Mouse (Mus musculus) neural tube, embryonic 14.5 days (tissue): ENCODE results near the gene Prpsap1. TPM values are rescaled to one million over a fixed set of nuclear protein-coding genes. Genes with fewer than 3 reads are reported as not detected.
"Not testable (repeated sequence)": the region's sequence is repeated elsewhere in the genome, so short reads cannot be mapped to it uniquely, and the experiment has no call there.

Experiments used
- ATAC-seq: fragments of 200-750 bp; cut with Nextera tagmentation; 2 replicates; pipeline ENCODE4 v1.8.0; 2017; ENCODE audit warnings: low read depth, mild to moderate bottlenecking, moderate TSS enrichment, moderate library complexity
- H3K27ac ChIP-seq: fragments of 300-500 bp; sonication (generic); 2 replicates; pipeline ENCODE4 v1.5.1; 2014; ENCODE audit warnings: low read depth, mild to moderate bottlenecking, control low read depth, low read length, moderate library complexity, mixed read lengths
- H3K27me3 ChIP-seq: fragments of 300-500 bp; sonication (generic); 2 replicates; pipeline ENCODE4 v1.6.1; 2014; ENCODE audit warnings: low read length; ENCODE audit not compliant: control insufficient read depth, insufficient read depth
- H3K36me3 ChIP-seq: fragments of 300-500 bp; sonication (generic); 2 replicates; pipeline ENCODE4 v1.6.1; 2014; ENCODE audit warnings: low read length, mixed read lengths; ENCODE audit not compliant: control insufficient read depth, insufficient read depth
- H3K4me1 ChIP-seq: fragments of 300-500 bp; sonication (generic); 2 replicates; pipeline ENCODE4 v1.6.1; 2014; ENCODE audit warnings: low read length; ENCODE audit not compliant: control insufficient read depth, insufficient read depth
- H3K4me2 ChIP-seq: fragments of 300-500 bp; sonication (generic); 2 replicates; pipeline ENCODE4 v1.6.1; 2014; ENCODE audit warnings: mild to moderate bottlenecking, low read depth, low read length, control low read depth
- H3K4me3 ChIP-seq: fragments of 300-500 bp; sonication (generic); 2 replicates; pipeline ENCODE4 v1.5.1; 2014; ENCODE audit warnings: low read depth, low read length, control low read depth, mixed read lengths
- H3K9ac ChIP-seq: fragments of 300-500 bp; sonication (generic); replicated peaks from 2 replicates; pipeline ENCODE4 v1.6.1; 2014; ENCODE audit warnings: low read depth, mild to moderate bottlenecking, control low read depth, low read length, mixed read lengths
- H3K9me3 ChIP-seq: fragments of 300-500 bp; sonication (generic); 2 replicates; pipeline ENCODE4 v1.6.1; 2016; ENCODE audit warnings: low read length; ENCODE audit not compliant: control insufficient read depth
- WGBS: fragments of 180-500 bp; shearing (Covaris S2); extraction: QIAGEN DNeasy Blood & Tissue Kit; methylation state at CpG from one replicate; pipeline ENCODE4 v1.1.7; 2014; 5-methylcytosine and 5-hydroxymethylcytosine counted together
- polyA plus RNA-seq: library from polyadenylated mRNA; unstranded; fragments of >200 nt; fragmentation: Nextera tagmentation; extraction: Ambion mirVana; gene quantifications from 2 replicates; pipeline ENCODE4 v1.2.1, GENCODE M21; 2014

The Prpsap1 gene
- polyA plus RNA-seq, 1 experiment from 2014 or later, result 171 TPM

DNA sequence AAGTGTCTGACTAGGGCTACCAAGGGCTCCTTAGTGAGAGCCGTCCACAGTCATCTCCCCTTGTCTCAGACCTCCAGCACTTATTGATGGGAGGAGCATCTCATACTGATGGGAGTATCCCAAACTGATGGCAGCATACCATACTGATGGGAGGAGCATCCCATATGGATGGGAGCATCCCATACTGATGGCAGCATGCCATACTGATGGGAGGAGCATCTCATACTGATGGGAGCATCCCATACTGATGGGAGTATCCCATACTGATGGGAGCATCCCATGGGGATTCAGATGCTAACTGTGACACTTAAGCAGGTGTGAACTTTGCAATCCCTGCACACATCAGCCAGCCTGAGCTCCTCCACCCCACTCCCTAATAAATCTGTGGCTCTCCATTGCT, 1.5 kb downstream of the Prpsap1 start:
- WGBS, result 77% methylated on average over 1 of the region's 1 CpGs

DNA sequence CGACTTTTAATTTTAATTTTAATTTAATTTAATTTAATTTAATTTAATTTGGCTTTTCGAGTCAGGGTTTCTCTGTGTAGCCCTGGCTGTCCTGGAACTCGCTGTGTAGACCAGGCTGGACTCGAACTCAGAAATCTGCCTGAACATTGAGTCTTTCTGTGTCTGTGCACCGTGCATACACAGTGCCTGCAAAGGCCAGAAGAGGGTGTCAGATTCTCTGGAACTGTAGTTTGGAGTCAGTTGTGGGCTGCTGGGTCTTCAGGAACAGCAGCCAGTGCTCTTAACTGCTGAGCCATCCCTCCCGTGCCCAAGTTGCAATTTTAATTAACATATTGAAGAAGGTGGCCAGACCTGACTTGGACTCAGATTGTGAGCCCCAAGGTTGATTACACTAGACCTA, 2.7 kb downstream of the Prpsap1 start:
- H3K4me2 ChIP-seq, result no peak overlapping the region

More for the DNA sequence above, 1.5 kb downstream of the Prpsap1 start:
- not testable (repeated sequence) for H3K27ac ChIP-seq, H3K4me2 ChIP-seq, ATAC-seq, H3K4me1 ChIP-seq, H3K27me3 ChIP-seq, H3K36me3 ChIP-seq, H3K9ac ChIP-seq, H3K4me3 ChIP-seq, H3K9me3 ChIP-seq

DNA sequence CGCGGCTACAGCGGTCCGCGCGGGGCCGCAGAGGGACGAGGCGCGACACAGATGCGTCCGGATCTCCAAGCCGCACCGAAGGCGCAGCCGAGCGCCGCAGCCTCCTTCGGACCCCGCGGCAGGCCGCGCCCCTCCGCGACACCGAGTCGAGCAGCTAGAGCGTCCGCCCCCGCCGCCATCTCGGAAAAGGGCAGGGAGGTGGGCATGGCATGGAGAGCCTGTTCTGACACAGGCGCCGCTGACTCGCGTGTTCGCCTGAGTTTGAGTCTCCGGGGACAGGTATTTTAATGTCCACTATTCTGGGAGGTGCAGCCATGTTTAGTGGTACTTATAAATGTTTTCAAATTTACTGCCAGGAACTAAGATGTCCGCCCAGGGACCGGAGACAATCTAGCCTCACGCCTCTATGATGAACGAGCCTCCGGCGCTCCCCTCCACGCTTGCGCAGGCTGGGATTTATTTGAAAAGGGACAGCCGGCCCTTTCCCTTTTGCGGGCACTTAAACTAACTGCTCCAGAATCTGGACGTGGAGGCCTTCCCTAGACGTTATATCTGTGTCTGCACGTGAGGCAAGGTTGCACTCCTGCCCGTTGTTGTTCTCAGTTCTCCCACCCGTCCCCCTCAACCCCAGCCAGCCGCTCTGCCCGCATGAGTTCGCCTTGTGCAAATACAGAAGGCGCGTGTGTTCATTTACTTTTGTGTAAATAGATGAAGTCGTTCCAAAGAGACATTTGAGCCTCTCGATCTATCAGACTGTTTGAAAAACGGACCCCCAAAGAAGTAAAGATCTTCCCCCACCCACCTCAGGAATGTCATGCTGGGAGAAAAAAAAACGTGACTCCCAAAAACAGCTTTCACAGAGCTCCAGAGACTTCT, 3.5 kb downstream of the Prpsap1 start:
- H3K9ac ChIP-seq, result peak overlapping the region; percentile 88
- no peaks in the 10 kb centered on the region for H3K9me3 ChIP-seq
- under 1% methylated on average over 44 of the region's 62 CpGs for WGBS
- H3K27me3 ChIP-seq, result no peaks in the 10 kb centered on the region; the same call in 1 of the 2 replicates
- H3K4me3 ChIP-seq, result peak overlapping the region; percentile 95
- peak overlapping the region; percentile 87 for H3K27ac ChIP-seq
- ATAC-seq, result peak; percentile 94
- peak overlapping the region; percentile 71 for H3K4me2 ChIP-seq
- H3K36me3 ChIP-seq, result peaks cover 7% of the 10 kb centered on the region
- H3K4me1 ChIP-seq, result peaks cover 7% of the 10 kb centered on the region; the same call in 1 of the 2 replicates

More for the DNA sequence above, 2.7 kb downstream of the Prpsap1 start:
- no peak overlapping the region for H3K9ac ChIP-seq
- H3K9me3 ChIP-seq, result no peaks in the 10 kb centered on the region
- no peak overlapping the region for H3K4me3 ChIP-seq
- peaks cover 7% of the 10 kb centered on the region; the same call in 1 of the 2 replicates for H3K4me1 ChIP-seq
- H3K36me3 ChIP-seq, result peaks cover 2% of the 10 kb centered on the region; the same call in 1 of the 2 replicates
- WGBS, result 69% methylated on average over 6 of the region's 6 CpGs
- no peaks in the 10 kb centered on the region; the same call in 1 of the 2 replicates for H3K27me3 ChIP-seq
- ATAC-seq, result no peak
- no peak overlapping the region for H3K27ac ChIP-seq

DNA sequence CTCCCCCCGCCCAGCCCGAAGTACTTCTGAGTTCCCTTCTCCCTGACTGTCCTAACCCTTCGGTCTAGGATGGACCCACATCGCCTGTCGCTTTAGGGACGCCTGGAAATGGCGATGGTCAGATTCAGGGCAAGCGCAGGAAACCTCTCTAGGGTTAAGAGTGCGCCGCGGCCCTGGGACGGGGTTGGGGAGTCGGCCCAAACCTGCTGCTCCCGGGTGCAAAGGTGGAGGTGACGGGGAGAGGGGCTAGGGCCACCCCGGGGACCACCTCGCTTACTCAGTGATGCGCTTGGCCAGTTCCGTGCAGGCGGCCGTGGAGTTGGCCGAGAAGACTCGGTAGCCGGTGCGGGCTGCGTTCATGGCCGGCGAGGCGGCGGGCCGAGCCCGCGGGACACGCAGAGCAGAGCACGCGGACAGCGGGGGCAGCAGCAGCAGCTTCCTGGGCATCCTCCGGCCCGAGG, 4.2 kb downstream of the Prpsap1 start:
- H3K4me1 ChIP-seq, result peaks cover 7% of the 10 kb centered on the region; the same call in 1 of the 2 replicates
- H3K9me3 ChIP-seq, result no peaks in the 10 kb centered on the region
- peaks cover 12% of the 10 kb centered on the region for H3K36me3 ChIP-seq
- H3K4me2 ChIP-seq, result peak overlapping the region; percentile 71
- WGBS, result under 1% methylated on average over 38 of the region's 39 CpGs
- H3K27me3 ChIP-seq, result no peaks in the 10 kb centered on the region; the same call in 1 of the 2 replicates
- peak overlapping the region; percentile 88 for H3K9ac ChIP-seq
- H3K27ac ChIP-seq, result peak overlapping the region; percentile 87
- ATAC-seq, result peak; percentile 64; the same call in 1 of the 2 replicates
- H3K4me3 ChIP-seq, result peak overlapping the region; percentile 95

DNA sequence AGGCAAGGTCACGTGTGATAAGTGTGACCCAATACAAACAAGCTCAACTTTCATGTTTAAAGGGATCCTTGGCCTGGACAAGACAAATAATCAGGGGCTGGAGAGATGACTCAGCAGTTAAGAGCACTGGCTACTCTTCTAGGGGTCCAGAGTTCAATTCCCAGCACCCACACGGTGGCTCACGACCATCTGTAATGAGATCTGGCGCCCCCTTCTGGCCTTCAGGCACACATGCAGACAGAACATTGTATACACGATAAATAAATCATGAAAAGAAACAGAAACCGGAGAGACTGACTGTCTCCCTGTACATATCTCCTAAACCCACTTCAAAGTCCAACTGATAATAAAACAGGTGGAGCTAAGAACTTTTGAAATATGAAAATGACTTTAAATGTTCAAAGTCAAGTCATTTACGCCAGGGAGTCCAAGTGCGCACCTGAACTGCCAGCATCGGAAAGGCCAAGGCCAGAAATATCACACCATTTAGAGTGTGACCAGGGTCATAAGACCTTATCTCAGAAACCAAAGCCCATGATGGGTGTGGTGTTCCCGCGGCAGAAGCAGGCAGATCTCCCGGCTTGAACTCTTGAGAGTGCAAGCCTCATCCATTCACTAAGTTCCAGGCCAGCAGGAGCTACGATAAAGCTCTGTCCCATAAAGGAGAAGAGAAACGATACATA, 5.2 kb downstream of the Prpsap1 start:
- WGBS, result 76% methylated on average over 14 of the region's 14 CpGs

DNA sequence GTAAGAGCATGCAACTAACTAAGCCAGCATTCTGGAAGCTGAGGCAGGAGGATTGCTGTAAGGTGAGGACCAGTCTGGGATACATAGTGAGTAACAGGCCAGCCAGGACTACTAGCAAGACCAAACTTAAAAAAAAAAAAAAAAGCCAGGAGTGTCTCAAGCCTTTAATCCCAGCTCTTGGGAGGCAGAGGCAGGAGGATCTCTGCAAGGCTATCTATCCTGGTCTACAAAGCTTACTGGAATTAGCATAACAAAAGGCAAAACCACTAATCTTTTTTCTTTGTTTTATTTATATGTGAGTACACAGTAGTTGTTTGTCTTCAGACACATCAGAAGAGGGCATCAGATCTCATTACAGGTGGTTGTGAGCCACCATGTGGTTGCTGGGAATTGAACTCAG, 5.8 kb downstream of the Prpsap1 start:
- ATAC-seq, result no peak
- H3K36me3 ChIP-seq, result peaks cover 23% of the 10 kb centered on the region
- H3K4me1 ChIP-seq, result peaks cover 7% of the 10 kb centered on the region; the same call in 1 of the 2 replicates
- H3K27ac ChIP-seq, result no peak overlapping the region
- no peak overlapping the region for H3K9ac ChIP-seq
- no peak overlapping the region for H3K4me2 ChIP-seq
- H3K9me3 ChIP-seq, result no peaks in the 10 kb centered on the region
- H3K4me3 ChIP-seq, result no peak overlapping the region
- no peaks in the 10 kb centered on the region; the same call in 1 of the 2 replicates for H3K27me3 ChIP-seq

More for the DNA sequence above, 5.2 kb downstream of the Prpsap1 start:
- ATAC-seq, result no peak
- peak overlapping the region; percentile 71 for H3K4me2 ChIP-seq
- no peak overlapping the region for H3K27ac ChIP-seq
- no peaks in the 10 kb centered on the region for H3K9me3 ChIP-seq
- H3K27me3 ChIP-seq, result no peaks in the 10 kb centered on the region; the same call in 1 of the 2 replicates
- H3K4me1 ChIP-seq, result peaks cover 7% of the 10 kb centered on the region; the same call in 1 of the 2 replicates
- peak overlapping the region; percentile 95 for H3K4me3 ChIP-seq
- H3K36me3 ChIP-seq, result peaks cover 20% of the 10 kb centered on the region
- H3K9ac ChIP-seq, result peak overlapping the region; percentile 88; the same call in 1 of the 2 replicates

DNA sequence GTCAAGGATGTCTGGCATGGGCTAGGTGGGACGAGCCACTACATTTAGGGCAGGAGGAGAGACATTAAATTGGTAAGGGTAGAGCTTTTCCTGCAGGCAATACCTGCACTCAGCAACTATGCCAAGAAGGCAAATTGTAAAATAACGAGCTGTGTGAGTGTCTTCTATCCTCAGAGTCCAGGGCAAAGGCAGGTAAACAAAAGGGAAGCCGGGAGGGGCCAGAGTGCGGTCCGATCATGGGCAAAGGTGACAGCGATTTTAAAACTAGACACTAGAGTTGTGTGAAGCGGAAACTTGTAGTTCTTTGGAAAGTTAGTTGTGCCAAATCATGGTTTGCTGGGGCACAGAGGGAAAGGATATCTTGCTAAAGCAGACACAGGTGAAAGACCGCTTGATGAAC, 9.7 kb downstream of the Prpsap1 start:
- no peaks in the 10 kb centered on the region for H3K27me3 ChIP-seq
- H3K4me1 ChIP-seq, result peaks cover 5% of the 10 kb centered on the region; the same call in 1 of the 2 replicates
- no peak overlapping the region for H3K27ac ChIP-seq
- H3K9me3 ChIP-seq, result no peaks in the 10 kb centered on the region
- H3K4me2 ChIP-seq, result no peak overlapping the region
- no peak overlapping the region for H3K9ac ChIP-seq
- H3K4me3 ChIP-seq, result no peak overlapping the region
- peaks cover 46% of the 10 kb centered on the region for H3K36me3 ChIP-seq
- 94% methylated on average over 8 of the region's 8 CpGs for WGBS
- ATAC-seq, result no peak

DNA sequence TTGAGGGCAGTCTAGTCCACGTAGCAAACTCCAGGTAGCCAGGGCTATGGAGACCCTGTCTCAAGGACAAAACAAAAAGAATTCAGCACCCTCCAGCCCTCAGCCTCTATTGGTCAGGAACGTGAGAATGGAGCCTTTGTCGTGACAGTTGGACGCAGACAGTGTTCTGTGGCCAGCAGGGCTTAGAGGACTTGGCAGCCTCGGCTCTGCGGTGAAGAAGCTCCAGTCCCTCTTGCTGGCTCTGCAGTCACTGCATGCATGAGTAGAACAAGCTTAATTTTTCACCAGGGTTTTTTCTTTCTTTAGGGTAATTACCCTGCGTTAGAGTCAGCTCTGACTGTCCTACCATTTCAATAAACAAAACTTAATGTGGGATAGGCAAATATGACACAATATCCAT, 12.2 kb downstream of the Prpsap1 start:
- no peak overlapping the region for H3K4me2 ChIP-seq
- H3K36me3 ChIP-seq, result peaks cover 71% of the 10 kb centered on the region
- WGBS, result 86% methylated on average over 7 of the region's 7 CpGs
- no peaks in the 10 kb centered on the region for H3K4me1 ChIP-seq
- no peak overlapping the region for H3K4me3 ChIP-seq
- H3K9ac ChIP-seq, result no peak overlapping the region
- H3K9me3 ChIP-seq, result no peaks in the 10 kb centered on the region
- no peak overlapping the region for H3K27ac ChIP-seq
- ATAC-seq, result no peak
- no peaks in the 10 kb centered on the region for H3K27me3 ChIP-seq
